Mouse (Mus musculus) liver, embryonic 14.5 days (tissue): Measurements from ENCODE around the gene Rapgef4. TPM values are rescaled to one million over a fixed set of nuclear protein-coding genes. Genes with fewer than 3 reads are reported as not detected.

Experiments
- ATAC-seq: fragments of 200-750 bp; cut with Nextera tagmentation; 2 replicates; pipeline ENCODE4 v1.8.0; 2017; ENCODE audit warnings: moderate number of reproducible peaks, mild to moderate bottlenecking, moderate library complexity; ENCODE audit not compliant: insufficient read depth
- DNase-seq, 3 experiments: peaks; one replicate each; pipeline ENCODE4 v3.0.0-alpha.2; 2012 to 2013; ENCODE audit warnings: low read depth in 3 of 3, low spot score in 3 of 3
- H3K27ac ChIP-seq: fragments of 300-500 bp; sonication (generic); 2 replicates; pipeline ENCODE4 v1.5.1; 2014; ENCODE audit warnings: moderate library complexity, mild to moderate bottlenecking, control low read depth, inconsistent platforms
- H3K27me3 ChIP-seq: fragments of 300-500 bp; sonication (generic); 2 replicates; pipeline ENCODE4 v1.6.1; 2014; ENCODE audit warnings: mild to moderate bottlenecking, low read length, moderate library complexity; ENCODE audit not compliant: control insufficient read depth, insufficient read depth
- H3K36me3 ChIP-seq: fragments of 300-500 bp; sonication (generic); replicated peaks from 2 replicates; pipeline ENCODE4 v1.6.1; 2014; ENCODE audit warnings: low read depth; ENCODE audit not compliant: control insufficient read depth, insufficient read depth
- H3K4me1 ChIP-seq, 2 experiments: fragments of 200-500 bp in 1 of 2; fragments of 300-500 bp in 1 of 2; sonication (generic) in 1 of 2; replicated peaks; 2 replicates each; pipeline ENCODE4 v1.6.1; 2012 to 2014; ENCODE audit warnings: antibody characterized with exemption in 1 of 2, inconsistent platforms in 1 of 2, low read length in 1 of 2; ENCODE audit not compliant: control insufficient read depth in 2 of 2, insufficient read depth in 2 of 2
- H3K4me2 ChIP-seq: fragments of 300-500 bp; sonication (generic); 2 replicates; pipeline ENCODE4 v1.6.1; 2014; ENCODE audit warnings: low read depth, mild to moderate bottlenecking, control low read depth, moderate library complexity
- H3K4me3 ChIP-seq, 2 experiments: fragments of 200-500 bp in 1 of 2; fragments of 300-500 bp in 1 of 2; sonication (generic) in 1 of 2; 2 replicates each; pipeline ENCODE4 v1.5.1; 2012 to 2014; ENCODE audit warnings: low read depth in 2 of 2, low read length in 2 of 2, mild to moderate bottlenecking in 2 of 2, control low read depth in 1 of 2, inconsistent platforms in 1 of 2, moderate library complexity in 1 of 2; ENCODE audit not compliant: insufficient read depth in 1 of 2
- H3K9ac ChIP-seq: fragments of 300-500 bp; sonication (generic); replicated peaks from 2 replicates; pipeline ENCODE4 v1.6.1; 2014; ENCODE audit warnings: mild to moderate bottlenecking, control low read depth, moderate library complexity
- H3K9me3 ChIP-seq: fragments of 300-500 bp; sonication (generic); 2 replicates; pipeline ENCODE4 v1.6.1; 2016; ENCODE audit warnings: low read length, mixed read lengths; ENCODE audit not compliant: control insufficient read depth
- CTCF ChIP-seq: IDR thresholded peaks from 2 replicates; pipeline ENCODE4 v1.5.1; 2016; ENCODE audit warnings: antibody characterized with exemption, low read depth, control low read depth
- EP300 ChIP-seq: IDR thresholded peaks from 2 replicates; pipeline ENCODE4 v1.6.1; 2016; ENCODE audit warnings: antibody characterized with exemption, low read depth
- WGBS: fragments of 180-500 bp; shearing (Covaris S2); extraction: QIAGEN DNeasy Blood & Tissue Kit; methylation state at CpG from one replicate; pipeline ENCODE4 v1.1.7; 2014; ENCODE audit not compliant: insufficient replicate concordance; 5-methylcytosine and 5-hydroxymethylcytosine counted together
- polyA plus RNA-seq, 2 experiments: library from polyadenylated mRNA; depleted of rRNA in 1 of 2; stranded (reverse) in 1 of 2; unstranded in 1 of 2; fragments of >200 nt; fragmentation: Nextera tagmentation in 1 of 2; extraction: Ambion mirVana in 1 of 2; gene quantifications; 2 replicates each; pipeline versions ENCODE4 v1.2.1 to v1.2.3; 2012 to 2014

Rapgef4 gene
- polyA plus RNA-seq, 2 experiments = 2.2 to 4.2 TPM

GRCm38 (mm10) chr2:72042093-72042492, 61.1 kb downstream of the Rapgef4 start:
- H3K4me1 ChIP-seq = no peaks in the 10 kb centered on the region
- TF ChIP-seq EP300 (no peak), CTCF (peak; percentile 59)
- no peak overlapping the region for H3K4me2 ChIP-seq
- no peaks in the 10 kb centered on the region for H3K36me3 ChIP-seq
- H3K27ac ChIP-seq = no peak overlapping the region
- no peak overlapping the region for H3K4me3 ChIP-seq
- no peak for DNase-seq
- no peak for ATAC-seq
- no peak overlapping the region for H3K9ac ChIP-seq
- no peaks in the 10 kb centered on the region for H3K27me3 ChIP-seq
- H3K9me3 ChIP-seq = no peaks in the 10 kb centered on the region
- WGBS = 75% methylated on average over 10 of the region's 10 CpGs

GRCm38 (mm10) chr2:72044191-72044590, 63.2 kb downstream of the Rapgef4 start:
- no peak for ATAC-seq
- TF ChIP-seq EP300 = no peak
- no peak for TF ChIP-seq CTCF
- DNase-seq = no peak
- no peaks in the 10 kb centered on the region for H3K36me3 ChIP-seq
- H3K27ac ChIP-seq = no peak overlapping the region
- H3K4me1 ChIP-seq = no peaks in the 10 kb centered on the region
- no peak overlapping the region for H3K4me3 ChIP-seq
- no peak overlapping the region for H3K9ac ChIP-seq
- WGBS = 41% methylated on average over 6 of the region's 6 CpGs
- H3K4me2 ChIP-seq = no peak overlapping the region
- H3K9me3 ChIP-seq = no peaks in the 10 kb centered on the region
- H3K27me3 ChIP-seq = no peaks in the 10 kb centered on the region

GRCm38 (mm10) chr2:72045024-72045423, 64.0 kb downstream of the Rapgef4 start:
- Histone ChIP-seq H3K9ac (no peak overlapping the region), H3K27ac (no peak overlapping the region), H3K27me3 (no peaks in the 10 kb centered on the region), H3K4me3 (no peak overlapping the region), H3K36me3 (no peaks in the 10 kb centered on the region), H3K4me1 (no peaks in the 10 kb centered on the region), H3K4me2 (no peak overlapping the region), H3K9me3 (no peaks in the 10 kb centered on the region)
- WGBS = 75% methylated on average over 8 of the region's 8 CpGs
- no peak for TF ChIP-seq EP300
- no peak for TF ChIP-seq CTCF
- DNase-seq (no peak), ATAC-seq (no peak)

GRCm38 (mm10) chr2:72045659-72046058, 64.6 kb downstream of the Rapgef4 start:
- DNase-seq (no peak), ATAC-seq (no peak)
- TF ChIP-seq EP300 (no peak), CTCF (no peak)
- no peak overlapping the region for H3K27ac ChIP-seq
- H3K9me3 ChIP-seq = no peaks in the 10 kb centered on the region
- no peak overlapping the region for H3K9ac ChIP-seq
- H3K27me3 ChIP-seq = no peaks in the 10 kb centered on the region
- H3K4me3 ChIP-seq = no peak overlapping the region
- no peak overlapping the region for H3K4me2 ChIP-seq
- H3K4me1 ChIP-seq = no peaks in the 10 kb centered on the region
- H3K36me3 ChIP-seq = no peaks in the 10 kb centered on the region
- 71% methylated on average over 11 of the region's 11 CpGs for WGBS

- no peaks in the 10 kb centered on the region for H3K9me3 ChIP-seq
- TF ChIP-seq EP300 = no peak
- no peak for TF ChIP-seq CTCF
- DNase-seq = no peak
- H3K36me3 ChIP-seq = no peaks in the 10 kb centered on the region
- H3K4me2 ChIP-seq = no peak overlapping the region
- no peak overlapping the region for H3K27ac ChIP-seq
- no peak overlapping the region for H3K9ac ChIP-seq
- 57% methylated on average over 7 of the region's 7 CpGs for WGBS
- H3K27me3 ChIP-seq = no peaks in the 10 kb centered on the region
- no peak for ATAC-seq
- H3K4me3 ChIP-seq = no peak overlapping the region
- H3K4me1 ChIP-seq = no peaks in the 10 kb centered on the region
These were observed 69.4 kb downstream of the Rapgef4 start for GRCm38 (mm10) chr2:72050451-72050850.
